Mouse (Mus musculus) small intestine, adult 2 months (tissue): Measurements from ENCODE around the gene Hoxd11. TPM values are rescaled to one million over a fixed set of nuclear protein-coding genes. Genes with fewer than 3 reads are reported as not detected.

Experiments used
- H3K27ac ChIP-seq: fragments of 200-500 bp; 2 replicates; pipeline ENCODE4 v1.5.1; 2012; ENCODE audit warnings: low read depth, low read length, control low read depth, inconsistent platforms; ENCODE audit not compliant: insufficient read depth
- H3K27me3 ChIP-seq: fragments of 200-500 bp; 2 replicates; pipeline ENCODE4 v1.6.1; 2012; ENCODE audit warnings: mild to moderate bottlenecking, moderate library complexity, low read length, inconsistent platforms; ENCODE audit not compliant: control insufficient read depth, insufficient read depth
- H3K36me3 ChIP-seq: fragments of 200-500 bp; 2 replicates; pipeline ENCODE4 v1.6.1; 2012; ENCODE audit warnings: mild to moderate bottlenecking, low read length, control low read depth, inconsistent platforms; ENCODE audit not compliant: control insufficient read depth, insufficient read depth
- H3K4me1 ChIP-seq: fragments of 200-500 bp; 2 replicates; pipeline ENCODE4 v1.6.1; 2012; ENCODE audit warnings: low read length, inconsistent platforms, mixed read lengths; ENCODE audit not compliant: control insufficient read depth, insufficient read depth, insufficient read length
- H3K4me3 ChIP-seq: fragments of 200-500 bp; 2 replicates; pipeline ENCODE4 v1.5.1; 2012; ENCODE audit warnings: low read depth, mild to moderate bottlenecking, control low read depth, inconsistent platforms, low read length, moderate library complexity
- CTCF ChIP-seq: fragments of 200-500 bp; IDR thresholded peaks from 2 replicates; pipeline ENCODE4 v1.5.1; 2012; ENCODE audit warnings: low read depth, mild to moderate bottlenecking, control low read depth, inconsistent platforms, low read length, moderate library complexity, mixed read lengths; ENCODE audit not compliant: insufficient replicate concordance, insufficient read length; ENCODE audit errors: extremely low read depth
- POLR2A ChIP-seq: fragments of 200-500 bp; IDR thresholded peaks from 2 replicates; pipeline ENCODE4 v1.6.1; 2012; ENCODE audit warnings: low read depth, mild to moderate bottlenecking, control low read depth, inconsistent platforms, low read length, moderate library complexity
- WGBS: fragments of 180-500 bp; shearing (Covaris S2); methylation state at CpG from one replicate; pipeline ENCODE4 v1.1.7; 2018; 5-methylcytosine and 5-hydroxymethylcytosine counted together
- polyA plus RNA-seq: library from polyadenylated mRNA; depleted of rRNA; stranded (reverse); fragments of >200 nt; gene quantifications from 2 replicates; pipeline ENCODE4 v1.2.3, GENCODE M21; 2012

The Hoxd11 gene
- polyA plus RNA-seq, 1 experiment, result not detected

DNA sequence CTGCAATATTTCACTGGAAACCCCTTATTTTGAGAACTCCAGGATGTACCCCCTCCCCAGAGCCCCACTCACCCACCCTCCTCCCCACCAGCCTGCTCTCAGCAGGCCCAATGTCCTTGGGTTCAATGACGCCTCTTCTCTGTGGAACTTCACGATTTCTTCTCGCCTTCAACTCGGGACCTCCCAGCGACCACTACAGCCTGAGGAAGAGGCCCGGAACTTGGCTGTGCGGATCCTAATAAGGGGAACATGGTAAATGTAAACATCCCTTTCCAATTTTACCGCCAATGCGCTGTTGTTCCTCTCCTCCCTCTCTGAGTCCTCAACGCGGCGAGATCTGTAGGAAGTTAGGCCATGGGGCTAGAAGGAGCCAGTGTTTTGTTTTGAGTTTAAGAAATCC lies 4.7 kb downstream of the Hoxd11 start:
- Histone ChIP-seq H3K36me3 (no peaks in the 10 kb centered on the region), H3K4me3 (no peak overlapping the region), H3K27ac (no peak overlapping the region), H3K4me1 (peaks cover 3% of the 10 kb centered on the region; the same call in 1 of the 2 replicates), H3K27me3 (peaks cover 76% of the 10 kb centered on the region)
- 9% methylated on average over 12 of the region's 12 CpGs for WGBS
- TF ChIP-seq POLR2A (no peak), CTCF (no peak)

DNA sequence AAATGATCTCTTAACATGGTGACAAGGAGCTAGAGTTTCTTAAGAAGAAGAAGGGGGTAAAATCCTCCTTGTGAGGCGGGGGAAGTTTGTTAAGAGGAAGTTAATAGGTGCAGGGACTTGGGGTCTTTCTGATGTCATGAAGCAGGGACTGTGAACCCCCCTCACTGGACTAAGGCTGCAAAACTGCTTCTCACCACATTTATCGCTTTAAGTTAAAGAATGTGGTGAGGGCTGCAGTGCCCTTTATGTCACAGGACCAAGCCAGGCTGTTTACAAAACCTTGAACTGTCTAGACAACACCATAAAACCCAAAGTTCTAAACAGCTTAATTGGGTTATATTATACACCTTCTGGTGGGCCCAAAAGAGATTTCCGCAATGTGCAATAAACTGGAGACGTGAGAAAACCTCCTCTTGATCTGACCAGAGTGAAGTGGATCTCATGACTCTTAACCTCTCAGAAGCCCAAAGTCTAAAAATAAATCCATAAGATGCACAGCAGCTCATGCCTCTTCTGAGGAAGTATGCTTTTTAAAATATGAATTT lies 5.8 kb downstream of the Hoxd11 start:
- H3K36me3 ChIP-seq, result no peaks in the 10 kb centered on the region
- no peak for TF ChIP-seq POLR2A
- TF ChIP-seq CTCF, result no peak
- 21% methylated on average over 4 of the region's 4 CpGs for WGBS
- no peak overlapping the region for H3K27ac ChIP-seq
- no peak overlapping the region for H3K4me3 ChIP-seq
- H3K27me3 ChIP-seq, result peaks cover 76% of the 10 kb centered on the region
- H3K4me1 ChIP-seq, result no peaks in the 10 kb centered on the region; the same call in 1 of the 2 replicates

DNA sequence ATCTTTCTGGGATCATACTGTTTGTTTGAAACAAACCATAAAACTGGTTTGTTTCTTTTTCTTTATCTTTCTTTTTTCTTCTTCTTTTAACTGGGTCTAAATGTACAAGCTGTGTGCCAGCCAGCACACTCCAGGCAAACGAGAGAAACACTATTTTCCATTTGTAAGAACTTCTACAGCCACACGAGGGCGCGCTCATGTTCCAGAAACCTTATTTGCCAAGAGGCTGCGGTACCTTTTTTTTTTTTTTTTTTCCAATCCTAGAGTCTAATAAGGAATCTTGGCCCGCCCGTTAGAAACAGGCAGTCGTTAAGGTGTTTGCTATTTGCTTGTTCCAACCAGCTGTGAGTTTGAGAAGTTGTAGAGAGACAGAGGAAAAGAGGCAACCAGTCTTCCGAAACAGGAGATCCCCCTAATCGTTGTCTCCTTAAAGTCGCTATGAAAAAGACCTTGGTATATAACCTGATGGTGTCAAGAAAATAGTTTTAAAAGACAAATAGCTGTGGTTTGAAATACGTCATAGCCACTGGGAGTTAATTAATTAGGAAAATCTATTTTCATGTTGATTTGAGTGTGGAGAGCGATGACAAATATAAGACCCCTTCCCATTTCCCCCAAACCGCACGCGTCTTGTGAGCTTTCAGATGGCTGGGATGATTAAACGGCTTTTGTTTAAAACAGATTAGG lies 7.1 kb downstream of the Hoxd11 start:
- no peak overlapping the region for H3K4me3 ChIP-seq
- WGBS, result 12% methylated on average over 17 of the region's 17 CpGs

DNA sequence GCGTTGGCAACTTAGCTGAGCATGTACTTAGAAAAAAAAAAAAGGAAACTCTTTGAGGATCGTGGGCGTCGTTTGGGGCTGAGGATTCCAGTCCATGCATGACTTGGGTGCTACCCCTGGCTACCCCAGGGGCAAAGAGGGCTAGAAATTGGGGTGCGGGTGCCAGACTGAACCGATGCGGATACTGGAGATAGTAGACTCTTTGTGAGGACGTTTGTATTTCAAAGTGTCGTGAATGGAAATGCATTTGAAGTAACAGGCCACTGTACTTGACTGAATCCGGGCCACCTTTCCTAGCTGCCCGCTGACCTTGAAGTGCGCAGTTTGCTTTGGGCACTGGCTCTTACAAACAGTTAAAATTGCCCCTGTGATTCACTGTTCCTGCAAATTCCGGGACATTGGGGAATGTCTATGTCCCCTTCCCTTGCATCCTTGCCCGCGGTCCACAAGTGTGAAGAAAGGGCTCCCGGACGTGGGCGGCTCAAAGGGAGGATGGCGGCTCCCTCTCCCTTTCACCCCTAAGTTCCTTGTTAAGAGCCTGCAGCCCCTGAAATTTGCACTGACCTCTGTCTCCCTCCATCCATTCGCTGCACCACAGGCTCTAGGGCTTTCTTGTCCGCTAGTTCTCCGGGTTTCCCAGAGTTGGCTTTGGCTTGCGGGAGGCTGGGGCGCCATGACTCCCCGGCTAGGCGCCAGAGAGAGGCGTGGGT lies 7.8 kb downstream of the Hoxd11 start:
- 4% methylated on average over 27 of the region's 27 CpGs for WGBS
- Histone ChIP-seq H3K4me1 (no peaks in the 10 kb centered on the region; the same call in 1 of the 2 replicates), H3K27ac (no peak overlapping the region), H3K4me3 (no peak overlapping the region), H3K36me3 (no peaks in the 10 kb centered on the region), H3K27me3 (peaks cover 71% of the 10 kb centered on the region)
- no peak for TF ChIP-seq CTCF
- no peak for TF ChIP-seq POLR2A

More for the DNA sequence above, 7.1 kb downstream of the Hoxd11 start:
- TF ChIP-seq CTCF (no peak), POLR2A (no peak)
- Histone ChIP-seq H3K36me3 (no peaks in the 10 kb centered on the region), H3K27ac (no peak overlapping the region), H3K27me3 (peaks cover 71% of the 10 kb centered on the region), H3K4me1 (no peaks in the 10 kb centered on the region; the same call in 1 of the 2 replicates)

DNA sequence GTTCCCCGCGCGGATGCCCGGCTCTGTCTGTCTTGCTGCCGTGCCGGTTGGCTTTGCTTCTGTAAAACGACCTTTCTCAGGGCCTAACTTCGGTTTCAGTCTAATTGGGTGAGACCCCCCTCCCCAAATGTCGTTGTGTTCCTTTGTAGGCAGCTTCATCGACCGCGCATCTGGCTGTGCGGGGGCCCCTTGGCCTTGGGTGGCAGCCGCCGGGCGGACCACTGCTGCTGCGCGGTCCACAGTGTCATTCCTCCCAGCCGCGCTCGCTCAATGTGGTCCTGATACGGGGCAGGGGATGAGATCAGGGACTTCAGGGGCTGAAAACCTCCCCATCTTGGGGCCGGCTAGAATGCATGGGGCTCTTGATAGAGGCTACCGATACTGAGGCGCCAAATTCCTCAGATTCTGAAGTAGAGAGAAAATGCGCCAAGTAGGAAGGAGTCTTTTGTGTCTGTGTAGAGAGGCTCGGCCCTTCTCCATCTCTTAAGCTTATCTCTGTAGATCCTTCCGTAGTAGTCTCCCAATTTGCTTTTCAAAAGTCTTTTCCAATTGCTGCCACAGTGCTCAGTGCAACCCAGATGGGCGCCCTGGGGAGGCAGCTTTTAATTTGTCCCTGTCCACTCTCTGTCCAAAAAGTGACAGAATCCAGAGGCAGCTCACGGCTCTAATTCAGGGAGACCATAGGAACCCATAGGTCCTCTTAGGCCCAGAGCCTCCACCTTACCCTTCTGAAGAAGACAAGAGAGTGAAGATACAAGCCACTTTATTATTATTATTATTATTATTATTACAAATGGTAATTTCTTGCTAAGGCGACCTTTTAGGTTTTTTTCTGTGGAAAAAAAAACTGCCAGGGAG lies 8.6 kb downstream of the Hoxd11 start:
- no peak overlapping the region for H3K27ac ChIP-seq
- 5% methylated on average over 31 of the region's 31 CpGs for WGBS

DNA sequence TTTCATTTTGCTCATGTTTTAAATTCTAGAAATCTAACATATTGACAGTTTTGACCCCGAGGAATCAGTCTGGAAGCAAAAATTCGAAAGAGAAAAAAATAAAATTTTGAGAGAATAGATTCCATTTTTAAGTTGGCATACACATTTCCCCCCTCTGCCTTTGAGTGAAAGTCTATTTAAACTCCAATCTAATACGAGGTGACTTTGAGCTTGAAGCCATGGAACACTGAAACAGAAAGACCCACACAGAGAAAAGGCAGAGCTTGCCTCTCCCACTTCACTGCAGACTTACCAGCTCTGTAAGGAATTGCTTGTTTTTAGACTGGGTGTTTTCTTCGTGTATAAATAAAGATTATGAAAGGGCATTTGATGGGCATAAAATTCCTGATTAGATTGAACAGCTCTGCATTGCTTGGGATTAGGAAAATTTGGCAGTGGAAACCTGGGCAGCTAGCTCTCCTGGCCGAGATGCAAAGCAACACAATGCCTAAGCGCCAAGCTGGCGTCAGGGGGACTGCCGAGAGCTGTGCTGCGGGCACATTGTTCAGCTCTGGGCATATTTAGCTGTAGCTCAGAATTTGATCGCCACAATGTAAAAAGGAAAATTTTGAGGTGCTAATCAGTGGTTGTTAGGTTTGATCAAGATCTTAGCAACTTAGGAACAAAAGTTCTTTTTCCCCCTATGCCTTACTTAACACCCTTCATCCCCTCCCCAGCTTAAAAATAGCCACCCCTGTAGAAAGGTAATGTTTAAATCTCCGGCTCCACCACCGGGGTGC lies 9.6 kb downstream of the Hoxd11 start:
- Histone ChIP-seq H3K4me3 (no peak overlapping the region), H3K36me3 (no peaks in the 10 kb centered on the region), H3K27ac (no peak overlapping the region), H3K4me1 (no peaks in the 10 kb centered on the region; the same call in 1 of the 2 replicates), H3K27me3 (peaks cover 70% of the 10 kb centered on the region)
- WGBS, result 9% methylated on average over 12 of the region's 12 CpGs
- no peak for TF ChIP-seq POLR2A
- no peak for TF ChIP-seq CTCF

More for the DNA sequence above, 8.6 kb downstream of the Hoxd11 start:
- H3K27me3 ChIP-seq, result peaks cover 71% of the 10 kb centered on the region
- no peaks in the 10 kb centered on the region; the same call in 1 of the 2 replicates for H3K4me1 ChIP-seq
- TF ChIP-seq POLR2A (no peak), CTCF (no peak)
- no peaks in the 10 kb centered on the region for H3K36me3 ChIP-seq
- no peak overlapping the region for H3K4me3 ChIP-seq
